Mouse (Mus musculus) spleen, postnatal 36 days (tissue): ENCODE data around the gene Tgfbr3l.
"Not testable (repeated sequence)": the region's sequence is repeated elsewhere in the genome, so short reads cannot be mapped to it uniquely, and the experiment has no call there.

Experiments
- DNase-seq, 2 experiments: peaks; one replicate each; pipeline ENCODE4 v3.0.0; 2022; ENCODE audit warnings: low spot score in 2 of 2, mixed read lengths in 1 of 2

The Tgfbr3l gene

GRCm38 (mm10) chr8:4237814-4238433, 10.1 kb upstream of the Tgfbr3l start:
- DNase-seq, result peak in 1 of 2 experiments; percentile 15

GRCm38 (mm10) chr8:4238434-4239192, 9.4 kb upstream of the Tgfbr3l start, which contains the start of the genes Map2k7 and Gm49320:
Gene Map2k7 (plus strand): TSS chr8:4238740.
Gene Gm49320 (plus strand): TSS chr8:4238865.
- DNase-seq, result peak; percentile 99 to 100

- no peak for DNase-seq
Observed at GRCm38 (mm10) chr8:4239193-4239890, 8.7 kb upstream of the Tgfbr3l start.

GRCm38 (mm10) chr8:4245061-4245460, 3.0 kb upstream of the Tgfbr3l start:
- no peak for DNase-seq

GRCm38 (mm10) chr8:4245737-4246136, 2.3 kb upstream of the Tgfbr3l start:
- no peak for DNase-seq

- DNase-seq, result no peak
Observed at GRCm38 (mm10) chr8:4247241-4247640, 773 bp upstream of the Tgfbr3l start.

GRCm38 (mm10) chr8:4249213-4249612, 1.2 kb downstream of the Tgfbr3l start:
- DNase-seq, result no peak

- DNase-seq, result peak; percentile 72 to 75
Observed at GRCm38 (mm10) chr8:4250306-4250970, 2.4 kb downstream of the Tgfbr3l start.

GRCm38 (mm10) chr8:4252116-4252760, 4.2 kb downstream of the Tgfbr3l start:
- no peak for DNase-seq

- peak; percentile 93 to 96 for DNase-seq
Observed at GRCm38 (mm10) chr8:4252934-4253841, 5.2 kb downstream of the Tgfbr3l start, which contains the start of gene Snapc2. Gene Snapc2 (plus strand): TSS chr8:4253080.

GRCm38 (mm10) chr8:4254001-4254400, 6.0 kb downstream of the Tgfbr3l start:
- no peak for DNase-seq

- not testable (repeated sequence) for DNase-seq
Observed at GRCm38 (mm10) chr8:4255471-4255870, 7.5 kb downstream of the Tgfbr3l start.

- DNase-seq, result no peak
Observed at GRCm38 (mm10) chr8:4256911-4257310, 8.9 kb downstream of the Tgfbr3l start.

- no peak for DNase-seq
Observed at GRCm38 (mm10) chr8:4257350-4257749, 9.3 kb downstream of the Tgfbr3l start.

GRCm38 (mm10) chr8:4258233-4258632, 10.2 kb downstream of the Tgfbr3l start:
- DNase-seq, result peak; percentile 67 to 74

GRCm38 (mm10) chr8:4258678-4259077, 10.7 kb downstream of the Tgfbr3l start:
- peak in 1 of 2 experiments; percentile 18 for DNase-seq

GRCm38 (mm10) chr8:4259125-4259804, 11.3 kb downstream of the Tgfbr3l start, which contains the start of gene Ctxn1:
Gene Ctxn1 (minus strand): TSS chr8:4259274.
- peak; percentile 92 to 93 for DNase-seq

GRCm38 (mm10) chr8:4259805-4260170, 11.8 kb downstream of the Tgfbr3l start:
- DNase-seq, result no peak

- no peak for DNase-seq
Observed at GRCm38 (mm10) chr8:4263105-4263791, 15.2 kb downstream of the Tgfbr3l start.
